Mouse (Mus musculus) embryonic facial prominence, embryonic 10.5 days (tissue): ENCODE results near the gene Abat. TPM values are rescaled to one million over a fixed set of nuclear protein-coding genes. Genes with fewer than 3 reads are reported as not detected.
A peak's percentile ranks its signal among the peaks of the same experiment; 100 is the strongest.

Experiments used
- DNase-seq: peaks from one replicate; pipeline ENCODE4 v3.0.0-alpha.2; 2017; ENCODE audit warnings: low spot score
- H3K27ac ChIP-seq: fragments of 300-500 bp; sonication (generic); replicated peaks from 2 replicates; pipeline ENCODE4 v1.5.1; 2016; ENCODE audit warnings: mild to moderate bottlenecking
- H3K27me3 ChIP-seq: fragments of 300-500 bp; sonication (generic); replicated peaks from 2 replicates; pipeline ENCODE4 v1.6.1; 2016; ENCODE audit warnings: low read depth, mild to moderate bottlenecking; ENCODE audit not compliant: poor library complexity, severe bottlenecking
- H3K36me3 ChIP-seq: fragments of 300-500 bp; sonication (generic); replicated peaks from 2 replicates; pipeline ENCODE4 v1.6.1; 2016; ENCODE audit warnings: mild to moderate bottlenecking, moderate library complexity
- H3K4me1 ChIP-seq: fragments of 300-500 bp; sonication (generic); 2 replicates; pipeline ENCODE4 v1.6.1; 2016
- H3K4me3 ChIP-seq: fragments of 300-500 bp; sonication (generic); 2 replicates; pipeline ENCODE4 v1.5.1; 2016; ENCODE audit warnings: mild to moderate bottlenecking, moderate library complexity
- H3K9me3 ChIP-seq: fragments of 300-500 bp; sonication (generic); 2 replicates; pipeline ENCODE4 v1.6.1; 2016; ENCODE audit warnings: mild to moderate bottlenecking
- WGBS: fragments of 180-500 bp; shearing (Covaris S2); methylation state at CpG from one replicate; pipeline ENCODE4 v1.1.7; 2016; 5-methylcytosine and 5-hydroxymethylcytosine counted together
- polyA plus RNA-seq: library from polyadenylated mRNA; unstranded; fragments of >200 nt; fragmentation: Nextera tagmentation; extraction: Ambion mirVana; gene quantifications from 2 replicates; pipeline ENCODE4 v1.2.1, GENCODE M21; 2016

The Abat gene
- polyA plus RNA-seq, 1 experiment from 2014 or later, result 29.5 TPM

GRCm38 (mm10) chr16:8656256-8656655, 143.0 kb downstream of the Abat start:
- peaks cover 97% of the 10 kb centered on the region for H3K36me3 ChIP-seq
- 87% methylated on average over 2 of the region's 2 CpGs for WGBS

GRCm38 (mm10) chr16:8658349-8658748, 145.1 kb downstream of the Abat start:
- 84% methylated on average over 4 of the region's 4 CpGs for WGBS
- Histone ChIP-seq H3K9me3 (no peaks in the 10 kb centered on the region), H3K36me3 (peaks cover 98% of the 10 kb centered on the region), H3K4me3 (no peak overlapping the region), H3K4me1 (no peaks in the 10 kb centered on the region), H3K27ac (no peak overlapping the region), H3K27me3 (no peaks in the 10 kb centered on the region)
- no peak for DNase-seq

More at GRCm38 (mm10) chr16:8656256-8656655, 143.0 kb downstream of the Abat start:
- Histone ChIP-seq H3K27me3 (no peaks in the 10 kb centered on the region), H3K27ac (no peak overlapping the region), H3K4me3 (no peak overlapping the region), H3K4me1 (no peaks in the 10 kb centered on the region), H3K9me3 (no peaks in the 10 kb centered on the region)
- no peak for DNase-seq

GRCm38 (mm10) chr16:8658764-8659163, 145.5 kb downstream of the Abat start:
- H3K9me3 ChIP-seq, result no peaks in the 10 kb centered on the region
- H3K4me1 ChIP-seq, result no peaks in the 10 kb centered on the region
- no peaks in the 10 kb centered on the region for H3K27me3 ChIP-seq
- DNase-seq, result no peak
- peaks cover 98% of the 10 kb centered on the region for H3K36me3 ChIP-seq
- 91% methylated on average over 4 of the region's 4 CpGs for WGBS
- no peak overlapping the region for H3K4me3 ChIP-seq
- no peak overlapping the region for H3K27ac ChIP-seq

GRCm38 (mm10) chr16:8663022-8663421, 149.8 kb downstream of the Abat start:
- Histone ChIP-seq H3K27me3 (no peaks in the 10 kb centered on the region), H3K9me3 (no peaks in the 10 kb centered on the region), H3K36me3 (peaks cover 97% of the 10 kb centered on the region), H3K27ac (no peak overlapping the region), H3K4me3 (no peak overlapping the region), H3K4me1 (peaks cover 18% of the 10 kb centered on the region)
- WGBS, result 88% methylated on average over 2 of the region's 2 CpGs
- no peak for DNase-seq

GRCm38 (mm10) chr16:8663606-8664539, 150.6 kb downstream of the Abat start:
- H3K4me1 ChIP-seq, result peaks cover 26% of the 10 kb centered on the region
- no peak for DNase-seq
- no peak overlapping the region for H3K27ac ChIP-seq
- WGBS, result 88% methylated on average over 24 of the region's 24 CpGs
- H3K4me3 ChIP-seq, result no peak overlapping the region
- peaks cover 97% of the 10 kb centered on the region for H3K36me3 ChIP-seq
- no peaks in the 10 kb centered on the region for H3K27me3 ChIP-seq
- no peaks in the 10 kb centered on the region for H3K9me3 ChIP-seq

GRCm38 (mm10) chr16:8665367-8665766, 152.1 kb downstream of the Abat start:
- WGBS, result 83% methylated on average over 5 of the region's 5 CpGs
- H3K4me3 ChIP-seq, result no peak overlapping the region
- H3K9me3 ChIP-seq, result no peaks in the 10 kb centered on the region
- H3K36me3 ChIP-seq, result peaks cover 87% of the 10 kb centered on the region
- no peak overlapping the region; the same call in 1 of the 2 replicates for H3K27ac ChIP-seq
- H3K4me1 ChIP-seq, result peaks cover 41% of the 10 kb centered on the region
- no peaks in the 10 kb centered on the region for H3K27me3 ChIP-seq
- no peak for DNase-seq

- Histone ChIP-seq H3K9me3 (no peaks in the 10 kb centered on the region), H3K27ac (0 out of 2 replicates have a peak overlapping the region, but pooled peaks have one; percentile 14), H3K36me3 (peaks cover 77% of the 10 kb centered on the region), H3K4me1 (peaks cover 52% of the 10 kb centered on the region), H3K4me3 (no peak overlapping the region), H3K27me3 (no peaks in the 10 kb centered on the region)
- no peak for DNase-seq
- WGBS, result 64% methylated on average over 2 of the region's 2 CpGs
These were observed 153.2 kb downstream of the Abat start for GRCm38 (mm10) chr16:8666452-8666851.

- no peaks in the 10 kb centered on the region for H3K9me3 ChIP-seq
- 86% methylated on average over 7 of the region's 7 CpGs for WGBS
- peak overlapping the region; percentile 51 for H3K27ac ChIP-seq
- H3K36me3 ChIP-seq, result peaks cover 68% of the 10 kb centered on the region
- no peak for DNase-seq
- H3K4me3 ChIP-seq, result no peak overlapping the region
- peaks cover 56% of the 10 kb centered on the region for H3K4me1 ChIP-seq
- no peaks in the 10 kb centered on the region for H3K27me3 ChIP-seq
These were observed 154.0 kb downstream of the Abat start for GRCm38 (mm10) chr16:8667261-8667660.

GRCm38 (mm10) chr16:8667814-8668213, 154.6 kb downstream of the Abat start:
- WGBS, result 70% methylated on average over 4 of the region's 4 CpGs
- H3K4me3 ChIP-seq, result no peak overlapping the region
- H3K4me1 ChIP-seq, result peaks cover 56% of the 10 kb centered on the region
- H3K27ac ChIP-seq, result peak overlapping the region; percentile 51
- peaks cover 63% of the 10 kb centered on the region for H3K36me3 ChIP-seq
- DNase-seq, result no peak
- H3K27me3 ChIP-seq, result peaks cover 3% of the 10 kb centered on the region
- H3K9me3 ChIP-seq, result no peaks in the 10 kb centered on the region

GRCm38 (mm10) chr16:8668386-8668785, 155.2 kb downstream of the Abat start:
- peaks cover 56% of the 10 kb centered on the region for H3K4me1 ChIP-seq
- peaks cover 57% of the 10 kb centered on the region for H3K36me3 ChIP-seq
- DNase-seq, result no peak
- no peak overlapping the region for H3K4me3 ChIP-seq
- H3K27me3 ChIP-seq, result peaks cover 9% of the 10 kb centered on the region
- no peak overlapping the region; the same call in 1 of the 2 replicates for H3K27ac ChIP-seq
- 87% methylated on average over 2 of the region's 2 CpGs for WGBS
- no peaks in the 10 kb centered on the region for H3K9me3 ChIP-seq

GRCm38 (mm10) chr16:8669432-8669831, 156.2 kb downstream of the Abat start:
- Histone ChIP-seq H3K9me3 (no peaks in the 10 kb centered on the region), H3K27me3 (peaks cover 17% of the 10 kb centered on the region), H3K27ac (peak overlapping the region; percentile 92), H3K4me1 (peaks cover 56% of the 10 kb centered on the region), H3K36me3 (peaks cover 47% of the 10 kb centered on the region), H3K4me3 (peak overlapping the region; percentile 81)
- WGBS, result 57% methylated on average over 5 of the region's 5 CpGs
- peak; percentile 23 for DNase-seq

- DNase-seq, result peak; percentile 79
- Histone ChIP-seq H3K27me3 (peaks cover 17% of the 10 kb centered on the region), H3K36me3 (peaks cover 38% of the 10 kb centered on the region), H3K4me3 (peak overlapping the region; percentile 81), H3K9me3 (no peaks in the 10 kb centered on the region), H3K27ac (peak overlapping the region; percentile 92), H3K4me1 (peaks cover 56% of the 10 kb centered on the region)
- WGBS, result 4% methylated on average over 15 of the region's 15 CpGs
These were observed 157.1 kb downstream of the Abat start for GRCm38 (mm10) chr16:8670041-8671035.
